Mouse (Mus musculus): ENCODE results near the gene Mical3. TPM values are rescaled to one million over a fixed set of nuclear protein-coding genes. Genes with fewer than 3 reads are reported as not detected.
"Not testable (repeated sequence)": the region's sequence is repeated elsewhere in the genome, so short reads cannot be mapped to it uniquely, and the experiment has no call there.

Gene Mical3
- polyA plus RNA-seq, 1 experiment from 2014 or later: 28.6 TPM

GRCm38 (mm10) chr6:120939783-120940182 lies 191.0 kb downstream of the Mical3 start:
- Histone ChIP-seq H3K9me3 (no peaks in the 10 kb centered on the region), H3K4me1 (no peaks in the 10 kb centered on the region), H3K27me3 (no peaks in the 10 kb centered on the region), H3K4me2 (replicated peaks) (no peak overlapping the region), H3K27ac (replicated peaks) (no peak overlapping the region; the same call in 1 of the 2 replicates), H3K9ac (replicated peaks) (no peak overlapping the region), H3K4me3 (no peak overlapping the region), H3K36me3 (peaks cover 8% of the 10 kb centered on the region)
- WGBS: 84% methylated on average over 3 of the region's 3 CpGs
- no peak for ATAC-seq (replicated peaks)

GRCm38 (mm10) chr6:120938763-120939450 lies 191.9 kb downstream of the Mical3 start:
- Histone ChIP-seq H3K4me1 (no peaks in the 10 kb centered on the region), H3K36me3 (peaks cover 15% of the 10 kb centered on the region), H3K4me3 (no peak overlapping the region), H3K9me3 (no peaks in the 10 kb centered on the region), H3K27ac (replicated peaks) (no peak overlapping the region; the same call in 1 of the 2 replicates), H3K9ac (replicated peaks) (no peak overlapping the region), H3K27me3 (no peaks in the 10 kb centered on the region), H3K4me2 (replicated peaks) (no peak overlapping the region)
- WGBS: 93% methylated on average over 12 of the region's 12 CpGs
- ATAC-seq (replicated peaks): no peak

- ATAC-seq (replicated peaks): no peak
- Histone ChIP-seq H3K27me3 (no peaks in the 10 kb centered on the region), H3K9ac (replicated peaks) (no peak overlapping the region), H3K4me3 (no peak overlapping the region), H3K36me3 (peaks cover 15% of the 10 kb centered on the region), H3K4me2 (replicated peaks) (no peak overlapping the region), H3K27ac (replicated peaks) (no peak overlapping the region), H3K9me3 (no peaks in the 10 kb centered on the region), H3K4me1 (no peaks in the 10 kb centered on the region)
- WGBS: 89% methylated on average over 11 of the region's 11 CpGs
Observed at GRCm38 (mm10) chr6:120937999-120938608, 192.7 kb downstream of the Mical3 start.

- Histone ChIP-seq H3K4me3 (no peak overlapping the region), H3K4me2 (replicated peaks) (no peak overlapping the region), H3K9ac (replicated peaks) (no peak overlapping the region), H3K9me3 (no peaks in the 10 kb centered on the region), H3K27me3 (no peaks in the 10 kb centered on the region), H3K4me1 (no peaks in the 10 kb centered on the region), H3K36me3 (peaks cover 15% of the 10 kb centered on the region), H3K27ac (replicated peaks) (no peak overlapping the region)
- no peak for ATAC-seq (replicated peaks)
- 87% methylated on average over 16 of the region's 16 CpGs for WGBS
Observed at GRCm38 (mm10) chr6:120937104-120937617, 193.6 kb downstream of the Mical3 start.

- no peaks in the 10 kb centered on the region for H3K27me3 ChIP-seq
- H3K9ac ChIP-seq (replicated peaks): no peak overlapping the region
- no peak overlapping the region for H3K4me3 ChIP-seq
- ATAC-seq (replicated peaks): no peak
- H3K27ac ChIP-seq (replicated peaks): no peak overlapping the region
- H3K9me3 ChIP-seq: no peaks in the 10 kb centered on the region
- H3K36me3 ChIP-seq: peaks cover 20% of the 10 kb centered on the region
- H3K4me1 ChIP-seq: no peaks in the 10 kb centered on the region
- no peak overlapping the region for H3K4me2 ChIP-seq (replicated peaks)
- 79% methylated on average over 4 of the region's 4 CpGs for WGBS
Observed at GRCm38 (mm10) chr6:120934176-120934575, 196.6 kb downstream of the Mical3 start.

- Histone ChIP-seq H3K4me2 (replicated peaks) (no peak overlapping the region), H3K9ac (replicated peaks) (no peak overlapping the region), H3K36me3 (peaks cover 24% of the 10 kb centered on the region), H3K27ac (replicated peaks) (no peak overlapping the region), H3K9me3 (no peaks in the 10 kb centered on the region), H3K27me3 (no peaks in the 10 kb centered on the region), H3K4me3 (no peak overlapping the region), H3K4me1 (no peaks in the 10 kb centered on the region)
- 90% methylated on average over 7 of the region's 7 CpGs for WGBS
- no peak for ATAC-seq (replicated peaks)
Observed at GRCm38 (mm10) chr6:120933670-120934069, 197.1 kb downstream of the Mical3 start.

- Histone ChIP-seq H3K27me3 (no peaks in the 10 kb centered on the region), H3K9me3 (no peaks in the 10 kb centered on the region), H3K9ac (replicated peaks) (no peak overlapping the region), H3K36me3 (peaks cover 24% of the 10 kb centered on the region), H3K4me3 (no peak overlapping the region), H3K4me1 (no peaks in the 10 kb centered on the region), H3K27ac (replicated peaks) (no peak overlapping the region), H3K4me2 (replicated peaks) (no peak overlapping the region)
- 95% methylated on average over 12 of the region's 12 CpGs for whole genome bisulfite sequencing
- no peak for ATAC-seq (replicated peaks)
Observed at GRCm38 (mm10) chr6:120932597-120932996, 198.2 kb downstream of the Mical3 start.

GRCm38 (mm10) chr6:120930450-120931306 lies 200.1 kb downstream of the Mical3 start:
- Histone ChIP-seq H3K27ac (replicated peaks) (no peak overlapping the region), H3K27me3 (no peaks in the 10 kb centered on the region), H3K4me1 (no peaks in the 10 kb centered on the region), H3K4me2 (replicated peaks) (no peak overlapping the region), H3K9ac (replicated peaks) (no peak overlapping the region), H3K9me3 (no peaks in the 10 kb centered on the region), H3K4me3 (no peak overlapping the region), H3K36me3 (peaks cover 24% of the 10 kb centered on the region)
- no peak for ATAC-seq (replicated peaks)
- 90% methylated on average over 6 of the region's 6 CpGs for WGBS

GRCm38 (mm10) chr6:120929421-120929820 lies 201.4 kb downstream of the Mical3 start:
- peaks cover 16% of the 10 kb centered on the region for H3K36me3 ChIP-seq
- no peak overlapping the region for H3K27ac ChIP-seq (replicated peaks)
- H3K4me2 ChIP-seq (replicated peaks): no peak overlapping the region
- no peak overlapping the region for H3K4me3 ChIP-seq
- H3K4me1 ChIP-seq: no peaks in the 10 kb centered on the region
- ATAC-seq (replicated peaks): no peak
- H3K9me3 ChIP-seq: no peaks in the 10 kb centered on the region
- H3K9ac ChIP-seq (replicated peaks): no peak overlapping the region
- H3K27me3 ChIP-seq: no peaks in the 10 kb centered on the region
- 81% methylated on average over 1 of the region's 1 CpGs for WGBS

GRCm38 (mm10) chr6:120927765-120928164 lies 203.0 kb downstream of the Mical3 start:
- 81% methylated on average over 3 of the region's 3 CpGs for whole genome bisulfite sequencing
- Histone ChIP-seq H3K9ac (replicated peaks) (no peak overlapping the region), H3K27me3 (no peaks in the 10 kb centered on the region), H3K27ac (replicated peaks) (no peak overlapping the region), H3K4me2 (replicated peaks) (no peak overlapping the region), H3K9me3 (no peaks in the 10 kb centered on the region), H3K36me3 (peaks cover 11% of the 10 kb centered on the region; the same call in 1 of the 2 replicates), H3K4me3 (no peak overlapping the region), H3K4me1 (no peaks in the 10 kb centered on the region)
- no peak for ATAC-seq (replicated peaks)

- Histone ChIP-seq H3K9me3 (no peaks in the 10 kb centered on the region), H3K36me3 (peaks cover 6% of the 10 kb centered on the region; the same call in 1 of the 2 replicates), H3K27ac (replicated peaks) (no peak overlapping the region), H3K9ac (replicated peaks) (no peak overlapping the region), H3K27me3 (no peaks in the 10 kb centered on the region), H3K4me2 (replicated peaks) (no peak overlapping the region), H3K4me3 (no peak overlapping the region), H3K4me1 (no peaks in the 10 kb centered on the region)
- 59% methylated on average over 2 of the region's 2 CpGs for WGBS
- ATAC-seq (replicated peaks): no peak
Observed at GRCm38 (mm10) chr6:120926880-120927279, 203.9 kb downstream of the Mical3 start.

- ATAC-seq (replicated peaks); H3K9ac ChIP-seq (replicated peaks); H3K9me3 ChIP-seq; H3K4me1 ChIP-seq; H3K4me3 ChIP-seq; H3K27ac ChIP-seq (replicated peaks); H3K27me3 ChIP-seq; H3K36me3 ChIP-seq; H3K4me2 ChIP-seq (replicated peaks): not testable (repeated sequence)
- 72% methylated on average over 2 of the region's 2 CpGs for WGBS
Observed at GRCm38 (mm10) chr6:120924791-120925321, 205.9 kb downstream of the Mical3 start.

Measured in forebrain, embryonic 15.5 days (tissue).